Mouse (Mus musculus) lung, adult 2 months (tissue): ENCODE data around the gene Olfr1394. TPM values are rescaled to one million over a fixed set of nuclear protein-coding genes. Genes with fewer than 3 reads are reported as not detected.

Source experiments
- DNase-seq: peaks from one replicate; pipeline ENCODE4 v3.0.0; 2022
- H3K4me1 ChIP-seq: fragments of 200-500 bp; 2 replicates; pipeline ENCODE4 v1.6.1; 2011; ENCODE audit warnings: low read length; ENCODE audit not compliant: control insufficient read depth, insufficient read depth
- H3K4me3 ChIP-seq: fragments of 200-500 bp; replicated peaks from 2 replicates; pipeline ENCODE3; 2011; ENCODE audit warnings: low read depth, mild to moderate bottlenecking, control low read depth, low read length; ENCODE audit errors: extremely low read depth
- CTCF ChIP-seq: fragments of 200-500 bp; IDR thresholded peaks from 2 replicates; pipeline ENCODE4 v1.5.1; 2011; ENCODE audit warnings: mild to moderate bottlenecking, low read length, control low read depth; ENCODE audit not compliant: insufficient read depth
- POLR2A ChIP-seq: fragments of 200-500 bp; IDR thresholded peaks from 2 replicates; pipeline ENCODE4 v1.6.1; 2011; ENCODE audit warnings: low read depth, mild to moderate bottlenecking, control low read depth, low read length, borderline replicate concordance; ENCODE audit errors: extremely low read depth
- WGBS: fragments of 180-500 bp; shearing (Covaris S2); methylation state at CpG from one replicate; pipeline ENCODE4 v1.1.7; 2018; 5-methylcytosine and 5-hydroxymethylcytosine counted together
- polyA plus RNA-seq: library from polyadenylated mRNA; depleted of rRNA; stranded (reverse); fragments of >200 nt; gene quantifications from 2 replicates; pipeline ENCODE4 v1.2.3, GENCODE M21; 2012; rRNA removed

Gene Olfr1394
- polyA plus RNA-seq, 1 experiment: not detected

GRCm38 (mm10) chr11:49203771-49204497, 49.8 kb downstream of the Olfr1394 start:
- TF ChIP-seq POLR2A (peak; percentile 31; the same call in 1 of the 2 replicates), CTCF (no peak)
- DNase-seq: no peak
- WGBS: under 1% methylated on average over 24 of the region's 24 CpGs

GRCm38 (mm10) chr11:49205080-49205590, 51.0 kb downstream of the Olfr1394 start:
- DNase-seq: no peak
- WGBS: 62% methylated on average over 6 of the region's 6 CpGs
- H3K4me3 ChIP-seq: no peak overlapping the region
- H3K4me1 ChIP-seq: peaks cover 12% of the 10 kb centered on the region
- TF ChIP-seq CTCF (no peak), POLR2A (no peak)

More at GRCm38 (mm10) chr11:49203771-49204497, 49.8 kb downstream of the Olfr1394 start:
- Histone ChIP-seq H3K4me3 (peak overlapping the region; percentile 95), H3K4me1 (peaks cover 12% of the 10 kb centered on the region)

GRCm38 (mm10) chr11:49207495-49207894, 53.3 kb downstream of the Olfr1394 start:
- Histone ChIP-seq H3K4me3 (no peak overlapping the region), H3K4me1 (peaks cover 7% of the 10 kb centered on the region)
- TF ChIP-seq CTCF (no peak), POLR2A (no peak)
- 90% methylated on average over 1 of the region's 1 CpGs for WGBS
- DNase-seq: no peak

Other genes starting within 250 kb of the Olfr1394 start
- gene Psme2b, start 208.2 kb upstream of the Olfr1394 start, polyA plus RNA-seq: 5.3 and 8.4 TPM in 2 replicates
- 0.18 and 0.66 TPM in 2 replicates for gene Olfr56, start 175.5 kb upstream of the Olfr1394 start, polyA plus RNA-seq
- gene 9930111J21Rik1, start 175.0 kb upstream of the Olfr1394 start, polyA plus RNA-seq: 7.4 and 7.6 TPM in 2 replicates
- gene Gm12185, start 162.2 kb upstream of the Olfr1394 start, polyA plus RNA-seq: 0.58 and 0.62 TPM in 2 replicates
- 0.68 and 1.7 TPM in 2 replicates for gene Tgtp1, start 160.2 kb upstream of the Olfr1394 start, polyA plus RNA-seq
- 3.6 and 5.3 TPM in 2 replicates for gene 9930111J21Rik2, start 103.1 kb upstream of the Olfr1394 start, polyA plus RNA-seq
- gene Tgtp2, start 90.2 kb upstream of the Olfr1394 start, polyA plus RNA-seq: 10.5 and 17.6 TPM in 2 replicates
- gene Ifi47, start 77.8 kb upstream of the Olfr1394 start, polyA plus RNA-seq: 7.4 and 12.7 TPM in 2 replicates
- 0.17 and 0.26 TPM in 2 replicates for gene Olfr1396, start 39.5 kb upstream of the Olfr1394 start, polyA plus RNA-seq
- gene Olfr1395, start 12.1 kb upstream of the Olfr1394 start, polyA plus RNA-seq: not detected in 2 replicates
- 1.6 and 2.1 TPM in 2 replicates for gene Btnl9, start 32.8 kb downstream of the Olfr1394 start, polyA plus RNA-seq
- gene Zfp62, start 48.9 kb downstream of the Olfr1394 start, polyA plus RNA-seq: 1.5 and 3.0 TPM in 2 replicates
- gene Mgat1, start 89.8 kb downstream of the Olfr1394 start, polyA plus RNA-seq: 216 and 218 TPM in 2 replicates
- gene Olfr1393, start 123.9 kb downstream of the Olfr1394 start, polyA plus RNA-seq: not detected in 2 replicates
- gene Olfr1392, start 130.9 kb downstream of the Olfr1394 start, polyA plus RNA-seq: 0.09 TPM in 1 of 2 replicates, not detected in the other
- not detected in 2 replicates for gene Olfr10, start 150.4 kb downstream of the Olfr1394 start, polyA plus RNA-seq
- not detected in 2 replicates for gene Olfr1391, start 168.4 kb downstream of the Olfr1394 start, polyA plus RNA-seq
- gene Olfr1390, start 180.8 kb downstream of the Olfr1394 start, polyA plus RNA-seq: not detected in 2 replicates